Mouse (Mus musculus) erythroblast, embryonic 14.5 days (primary cell): ENCODE data around the gene Mllt10.

ENCODE experiments used
- GATA1 ChIP-seq: IDR thresholded peaks from 2 replicates; pipeline ENCODE4 v1.6.1; 2012; ENCODE audit warnings: low read length, inconsistent platforms, mixed read lengths
- TAL1 ChIP-seq: IDR thresholded peaks from 3 replicates; pipeline ENCODE4 v1.6.1; 2012; ENCODE audit warnings: low read length, inconsistent platforms, mixed read lengths

DNA sequence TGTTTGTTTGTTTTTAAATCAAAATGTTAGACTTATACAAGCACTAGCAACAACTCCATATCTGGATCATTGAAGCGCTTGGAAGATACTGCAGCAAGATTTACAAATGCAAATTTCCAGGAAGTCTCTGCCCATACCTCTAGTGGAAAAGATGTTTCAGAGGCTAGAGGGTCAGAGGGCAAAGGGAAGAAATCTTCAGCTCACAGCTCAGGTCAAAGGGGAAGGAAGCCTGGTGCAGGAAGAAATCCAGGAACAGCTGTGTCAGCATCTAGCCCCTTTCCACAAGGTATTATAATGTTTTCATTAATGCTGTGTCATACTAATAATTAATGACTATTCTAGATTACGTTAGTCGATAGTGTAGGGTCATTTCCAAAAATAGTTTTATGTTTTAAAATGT is 104.4 kb downstream of the Mllt10 start:
- no peak for TF ChIP-seq GATA1
- TF ChIP-seq TAL1: no peak
